Mouse (Mus musculus) embryonic facial prominence, embryonic 15.5 days (tissue): ENCODE data around the gene Mars. TPM values are rescaled to one million over a fixed set of nuclear protein-coding genes. Genes with fewer than 3 reads are reported as not detected.

ENCODE experiments used
- ATAC-seq: fragments of 200-750 bp; cut with Nextera tagmentation; 2 replicates; pipeline ENCODE4 v1.8.0; 2017; ENCODE audit warnings: low read depth, moderate TSS enrichment; ENCODE audit not compliant: insufficient number of reproducible peaks, low FRiP score, low TSS enrichment
- H3K27ac ChIP-seq: fragments of 300-500 bp; sonication (generic); replicated peaks from 2 replicates; pipeline ENCODE4 v1.5.1; 2015; ENCODE audit warnings: mild to moderate bottlenecking, inconsistent platforms
- H3K27me3 ChIP-seq: fragments of 300-500 bp; sonication (generic); 2 replicates; pipeline ENCODE4 v1.6.1; 2015; ENCODE audit warnings: inconsistent platforms
- H3K36me3 ChIP-seq: fragments of 300-500 bp; sonication (generic); 2 replicates; pipeline ENCODE4 v1.6.1; 2015; ENCODE audit warnings: mild to moderate bottlenecking, inconsistent platforms
- H3K4me1 ChIP-seq: fragments of 300-500 bp; sonication (generic); 2 replicates; pipeline ENCODE4 v1.6.1; 2015; ENCODE audit warnings: inconsistent platforms
- H3K4me2 ChIP-seq: fragments of 300-500 bp; sonication (generic); replicated peaks from 2 replicates; pipeline ENCODE4 v1.6.1; 2015; ENCODE audit warnings: mild to moderate bottlenecking, inconsistent platforms
- H3K4me3 ChIP-seq: fragments of 300-500 bp; sonication (generic); replicated peaks from 2 replicates; pipeline ENCODE4 v1.5.1; 2015; ENCODE audit warnings: mild to moderate bottlenecking, inconsistent platforms
- H3K9ac ChIP-seq: fragments of 300-500 bp; sonication (generic); 2 replicates; pipeline ENCODE4 v1.6.1; 2015; ENCODE audit warnings: inconsistent platforms
- H3K9me3 ChIP-seq: fragments of 300-500 bp; sonication (generic); replicated peaks from 2 replicates; pipeline ENCODE4 v1.6.1; 2016; ENCODE audit warnings: inconsistent platforms
- WGBS: fragments of 180-500 bp; shearing (Covaris S2); methylation state at CpG from one replicate; pipeline ENCODE4 v1.1.7; 2015; 5-methylcytosine and 5-hydroxymethylcytosine counted together
- polyA plus RNA-seq: library from polyadenylated mRNA; unstranded; fragments of >200 nt; fragmentation: Nextera tagmentation; extraction: Ambion mirVana; gene quantifications from 2 replicates; pipeline ENCODE4 v1.2.1, GENCODE M21; 2015

The Mars gene
- polyA plus RNA-seq, 1 experiment from 2014 or later = 101 TPM

- 66% methylated on average over 4 of the region's 4 CpGs for WGBS
- no peak overlapping the region for H3K9ac ChIP-seq
- ATAC-seq = no peak
Measured at GRCm38 (mm10) chr10:127264971-127265370, 46.6 kb downstream of the Mars start.

GRCm38 (mm10) chr10:127264336-127264735 is 47.2 kb downstream of the Mars start:
- Histone ChIP-seq H3K27me3 (peaks cover 9% of the 10 kb centered on the region), H3K27ac (no peak overlapping the region), H3K4me1 (peaks cover 33% of the 10 kb centered on the region), H3K4me2 (no peak overlapping the region), H3K4me3 (no peak overlapping the region), H3K36me3 (peaks cover 12% of the 10 kb centered on the region; the same call in 1 of the 2 replicates), H3K9ac (no peak overlapping the region), H3K9me3 (no peaks in the 10 kb centered on the region)
- WGBS = 76% methylated on average over 8 of the region's 8 CpGs
- no peak for ATAC-seq

More at GRCm38 (mm10) chr10:127264971-127265370, 46.6 kb downstream of the Mars start:
- Histone ChIP-seq H3K27ac (no peak overlapping the region), H3K9me3 (no peaks in the 10 kb centered on the region), H3K4me1 (peaks cover 33% of the 10 kb centered on the region), H3K27me3 (peaks cover 9% of the 10 kb centered on the region), H3K36me3 (peaks cover 14% of the 10 kb centered on the region), H3K4me2 (no peak overlapping the region), H3K4me3 (no peak overlapping the region)

GRCm38 (mm10) chr10:127263631-127264030 is 48.0 kb downstream of the Mars start:
- Histone ChIP-seq H3K4me3 (no peak overlapping the region; the same call in 1 of the 2 replicates), H3K4me1 (peaks cover 32% of the 10 kb centered on the region), H3K27me3 (peaks cover 9% of the 10 kb centered on the region), H3K4me2 (no peak overlapping the region), H3K36me3 (peaks cover 6% of the 10 kb centered on the region; the same call in 1 of the 2 replicates), H3K9ac (no peak overlapping the region), H3K27ac (no peak overlapping the region), H3K9me3 (no peaks in the 10 kb centered on the region)
- no peak for ATAC-seq
- 46% methylated on average over 3 of the region's 3 CpGs for WGBS

- H3K4me3 ChIP-seq = peak within 1 kb of the TSS; percentile 50
- no peak for ATAC-seq
- H3K36me3 ChIP-seq = no peaks in the 10 kb centered on the region
- H3K27ac ChIP-seq = no peak within 1 kb of the TSS
- peak within 1 kb of the TSS; percentile 45 for H3K9ac ChIP-seq
- under 1% methylated on average over 53 of the region's 53 CpGs for WGBS
- H3K9me3 ChIP-seq = no peaks in the 10 kb centered on the region
- H3K27me3 ChIP-seq = peaks cover 9% of the 10 kb centered on the region
- peak within 1 kb of the TSS; percentile 90 for H3K4me2 ChIP-seq
- peaks cover 23% of the 10 kb centered on the region for H3K4me1 ChIP-seq
Measured at GRCm38 (mm10) chr10:127262548-127263398, 48.8 kb downstream of the Mars start, which contains the start of gene Kif5a. Kif5a (minus strand) TSS chr10:127263348.

GRCm38 (mm10) chr10:127261706-127262547 is 49.7 kb downstream of the Mars start:
- no peaks in the 10 kb centered on the region for H3K36me3 ChIP-seq
- H3K27me3 ChIP-seq = peaks cover 9% of the 10 kb centered on the region
- H3K9ac ChIP-seq = no peak overlapping the region; the same call in 1 of the 2 replicates
- no peak overlapping the region for H3K27ac ChIP-seq
- H3K4me1 ChIP-seq = peaks cover 15% of the 10 kb centered on the region
- no peak for ATAC-seq
- 60% methylated on average over 15 of the region's 15 CpGs for WGBS
- peak overlapping the region; percentile 90 for H3K4me2 ChIP-seq
- peak overlapping the region; percentile 50 for H3K4me3 ChIP-seq
- no peaks in the 10 kb centered on the region for H3K9me3 ChIP-seq

- Histone ChIP-seq H3K9me3 (no peaks in the 10 kb centered on the region), H3K27ac (no peak overlapping the region), H3K27me3 (0 out of 2 replicates have a peak, but pooled peaks cover 4% of the 10 kb centered on the region), H3K4me1 (peaks cover 13% of the 10 kb centered on the region), H3K36me3 (no peaks in the 10 kb centered on the region), H3K9ac (no peak overlapping the region), H3K4me3 (no peak overlapping the region), H3K4me2 (no peak overlapping the region)
- 71% methylated on average over 8 of the region's 8 CpGs for WGBS
- ATAC-seq = no peak
Measured at GRCm38 (mm10) chr10:127258489-127258888, 53.1 kb downstream of the Mars start.

GRCm38 (mm10) chr10:127257790-127258189 is 53.8 kb downstream of the Mars start:
- Histone ChIP-seq H3K4me1 (peaks cover 11% of the 10 kb centered on the region), H3K9ac (no peak overlapping the region), H3K4me2 (no peak overlapping the region), H3K27me3 (0 out of 2 replicates have a peak, but pooled peaks cover 4% of the 10 kb centered on the region), H3K27ac (no peak overlapping the region), H3K9me3 (no peaks in the 10 kb centered on the region), H3K36me3 (no peaks in the 10 kb centered on the region), H3K4me3 (no peak overlapping the region)
- WGBS = 72% methylated on average over 6 of the region's 6 CpGs
- ATAC-seq = no peak

- ATAC-seq = no peak
- no peak overlapping the region for H3K4me2 ChIP-seq
- no peaks in the 10 kb centered on the region for H3K9me3 ChIP-seq
- H3K27ac ChIP-seq = no peak overlapping the region
- H3K36me3 ChIP-seq = no peaks in the 10 kb centered on the region
- H3K9ac ChIP-seq = no peak overlapping the region
- H3K4me1 ChIP-seq = no peaks in the 10 kb centered on the region
- no peak overlapping the region for H3K4me3 ChIP-seq
- H3K27me3 ChIP-seq = no peaks in the 10 kb centered on the region
- 20% methylated on average over 14 of the region's 14 CpGs for WGBS
Measured at GRCm38 (mm10) chr10:127255625-127256345, 55.8 kb downstream of the Mars start.

- no peaks in the 10 kb centered on the region for H3K36me3 ChIP-seq
- no peaks in the 10 kb centered on the region for H3K4me1 ChIP-seq
- WGBS = 73% methylated on average over 5 of the region's 5 CpGs
- no peak overlapping the region for H3K4me2 ChIP-seq
- no peaks in the 10 kb centered on the region for H3K9me3 ChIP-seq
- H3K9ac ChIP-seq = no peak overlapping the region
- H3K27me3 ChIP-seq = no peaks in the 10 kb centered on the region
- H3K27ac ChIP-seq = no peak overlapping the region
- H3K4me3 ChIP-seq = no peak overlapping the region
- no peak for ATAC-seq
Measured at GRCm38 (mm10) chr10:127250810-127251209, 60.8 kb downstream of the Mars start.
